Mouse (Mus musculus) left cerebral cortex, postnatal 25 days (tissue): ENCODE results near the gene Alas2. TPM values are rescaled to one million over a fixed set of nuclear protein-coding genes. Genes with fewer than 3 reads are reported as not detected.

Experiments
- DNase-seq, 2 experiments: peaks; one replicate each; pipeline ENCODE4 v3.0.0; 2022; ENCODE audit warnings: low spot score in 2 of 2, mixed read lengths in 1 of 2
- intact Hi-C: fragments of 180-260 bp; cut with DNase I; formaldehyde crosslinking; loops from one replicate; pipeline ENCODE4 v1.15.1; 2025
- microRNA-seq, 2 experiments: library from miRNA; unstranded; fragments of <30 nt; microRNA quantifications; one replicate each; pipeline ENCODE4 v1.2.0; 2022
- total RNA-seq, 2 experiments: library from RNA; stranded (reverse); gene quantifications; 2 replicates each; pipeline ENCODE4 v1.2.3; 2021

The Alas2 gene
- total RNA-seq, 2 experiments from 2014 or later: 5.6 to 8.0 TPM

DNA sequence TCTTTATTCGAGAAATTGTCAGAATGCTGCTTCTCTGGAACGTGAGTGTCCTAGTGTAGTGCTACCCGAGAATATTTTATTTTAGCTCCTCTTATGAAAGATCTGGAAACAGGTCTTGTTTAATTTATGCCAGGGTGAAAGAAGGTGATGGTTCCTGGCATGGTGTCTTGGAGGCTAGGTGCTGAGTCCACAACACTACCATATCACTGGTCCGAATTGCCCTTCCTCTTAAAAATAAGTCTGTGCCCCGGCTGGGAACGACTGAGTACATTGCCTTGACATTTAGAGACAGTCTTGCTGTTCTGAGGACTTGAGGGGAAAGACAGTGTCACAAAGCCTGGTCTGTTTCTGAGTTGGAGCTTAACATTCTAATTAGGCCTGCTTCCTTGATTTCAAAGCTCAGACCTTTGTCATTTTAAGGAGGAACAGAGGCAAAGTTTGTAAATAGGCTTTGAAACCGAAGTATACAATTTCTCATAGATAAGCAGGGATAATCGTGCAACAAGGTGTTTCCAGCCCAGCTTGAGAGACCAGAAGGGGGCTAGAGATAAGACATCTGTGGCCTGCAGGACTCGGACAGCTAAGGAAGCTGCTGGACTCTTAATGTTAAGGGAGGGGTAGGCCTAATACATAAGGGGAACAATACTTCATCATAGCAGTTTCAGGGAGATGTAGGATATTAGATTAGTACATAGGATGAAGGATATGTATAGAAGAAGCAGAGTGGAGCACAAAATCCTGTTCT, 48.0 kb downstream of the Alas2 start:
- no peak for DNase-seq
- intact Hi-C loops: no loop called here

DNA sequence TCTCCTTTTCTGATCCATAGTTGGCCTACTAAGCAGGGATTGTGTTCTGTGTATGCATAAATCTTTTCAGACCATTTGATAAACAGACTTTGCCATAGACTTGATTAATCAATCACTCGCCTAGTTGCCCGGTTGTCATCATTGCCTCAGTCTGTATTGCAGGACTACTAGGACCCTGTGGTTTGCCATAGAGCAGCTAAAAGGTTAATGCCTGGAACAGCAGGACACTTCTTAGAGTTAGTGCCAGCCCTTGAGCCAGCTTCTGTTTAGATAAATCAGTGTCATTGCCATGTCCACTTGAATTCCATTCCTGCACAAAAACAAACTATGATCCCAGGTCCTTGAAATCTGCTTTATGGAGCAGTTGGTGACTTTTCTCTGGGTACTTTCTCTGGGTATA, 51.7 kb downstream of the Alas2 start:
- DNase-seq: no peak
- intact Hi-C loops: no loop called here

Small RNA genes lying within 50 kb of the gene (microRNA-seq; reads per million reads assigned to microRNA genes)
- 0 reads per million in 2 experiments for gene Mir3620

Other genes starting within 250 kb of the Alas2 start
- 10 to 100 TPM; 43.6 to 51.0 TPM for gene Tmem29, start 88.2 kb upstream of the Alas2 start, total RNA-seq
- gene Pfkfb1, start 40.9 kb downstream of the Alas2 start, total RNA-seq: 1 to 10 TPM; 1.3 to 1.5 TPM
- gene Apex2, start 42.5 kb downstream of the Alas2 start, total RNA-seq: 10 to 100 TPM; 13.9 to 15.7 TPM
- 100 to 1,000 TPM; 143 to 154 TPM for gene Tro, start 110.2 kb downstream of the Alas2 start, total RNA-seq